Mouse (Mus musculus) testis, adult 2 months (tissue): ENCODE measurements around the gene Mus81.
A peak's percentile ranks its signal among the peaks of the same experiment; 100 is the strongest.

Experiments
- CTCF ChIP-seq: fragments of 200-500 bp; IDR thresholded peaks from 2 replicates; pipeline ENCODE4 v1.5.1; 2012; ENCODE audit warnings: low read depth, mild to moderate bottlenecking, inconsistent platforms, low read length, moderate library complexity; ENCODE audit not compliant: control insufficient read depth, insufficient read depth, insufficient replicate concordance
- POLR2A ChIP-seq: fragments of 200-500 bp; IDR thresholded peaks from 2 replicates; pipeline ENCODE4 v1.6.1; 2012; ENCODE audit warnings: low read depth, mild to moderate bottlenecking, inconsistent platforms, low read length, moderate library complexity; ENCODE audit not compliant: control insufficient read depth

DNA sequence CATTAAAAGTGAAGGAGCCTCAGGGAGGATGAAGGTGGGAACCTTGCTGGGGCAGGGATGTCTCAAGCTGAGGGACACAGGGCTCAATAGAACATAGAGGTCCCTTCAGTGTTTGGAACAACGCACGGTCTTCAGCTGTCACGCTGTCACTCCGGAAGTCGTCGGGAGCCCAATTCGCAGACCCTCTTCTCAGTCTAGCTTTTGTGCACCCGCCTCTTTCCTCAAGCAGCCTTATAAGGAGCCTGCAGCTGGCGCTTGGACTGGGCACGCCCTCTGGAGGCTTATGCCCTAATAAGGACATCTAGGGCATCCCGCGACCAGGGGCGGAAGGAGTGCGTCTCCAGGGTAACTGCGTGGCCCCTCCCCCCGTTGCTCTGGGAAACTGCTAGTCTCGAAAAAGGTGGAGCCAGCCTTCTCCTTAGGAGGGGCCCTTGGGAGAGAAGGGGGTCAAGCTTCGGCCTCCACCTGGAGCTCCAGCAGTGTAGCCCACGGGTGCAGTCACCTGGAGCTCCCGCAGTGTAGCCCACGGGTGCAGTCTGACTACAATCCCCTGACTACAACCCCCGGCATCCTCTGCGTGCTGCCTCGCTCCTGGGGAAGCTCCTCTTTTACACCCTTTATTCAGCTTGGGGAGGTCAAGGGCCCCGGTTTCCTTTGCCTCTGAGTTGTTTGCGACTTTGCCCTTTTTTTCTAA, 823 bp upstream of the Mus81 start:
- TF ChIP-seq CTCF = no peak
- peak; percentile 73 for TF ChIP-seq POLR2A
